Mouse (Mus musculus) cerebellum, postnatal 14 days (tissue): ENCODE data around the gene Patj.
"Not testable (repeated sequence)": the region's sequence is repeated elsewhere in the genome, so short reads cannot be mapped to it uniquely, and the experiment has no call there.

Experiments
- DNase-seq, 2 experiments: peaks; one replicate each; pipeline ENCODE4 v3.0.0; 2021; ENCODE audit warnings: mixed read lengths in 2 of 2

Patj gene

DNA sequence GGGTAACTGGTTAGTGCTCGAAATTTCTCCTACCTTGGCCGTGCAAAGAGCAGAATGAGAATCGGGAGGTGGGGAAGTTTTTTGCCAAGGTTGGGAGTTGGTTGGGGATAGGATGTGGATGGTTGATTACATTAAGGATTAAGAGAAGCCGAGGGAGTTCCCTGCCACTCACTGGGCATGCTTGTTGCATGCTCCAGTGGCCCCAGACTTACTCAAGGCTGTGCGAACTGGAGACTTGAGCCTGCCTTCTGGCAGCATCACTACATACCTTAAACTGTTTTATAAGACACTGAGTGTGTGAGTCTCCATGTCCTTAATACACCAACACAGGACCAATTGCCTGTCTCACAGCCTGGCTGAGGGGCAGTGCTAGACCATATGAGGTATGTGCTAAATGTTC lies 188.4 kb downstream of the Patj start:
- DNase-seq, result no peak

DNA sequence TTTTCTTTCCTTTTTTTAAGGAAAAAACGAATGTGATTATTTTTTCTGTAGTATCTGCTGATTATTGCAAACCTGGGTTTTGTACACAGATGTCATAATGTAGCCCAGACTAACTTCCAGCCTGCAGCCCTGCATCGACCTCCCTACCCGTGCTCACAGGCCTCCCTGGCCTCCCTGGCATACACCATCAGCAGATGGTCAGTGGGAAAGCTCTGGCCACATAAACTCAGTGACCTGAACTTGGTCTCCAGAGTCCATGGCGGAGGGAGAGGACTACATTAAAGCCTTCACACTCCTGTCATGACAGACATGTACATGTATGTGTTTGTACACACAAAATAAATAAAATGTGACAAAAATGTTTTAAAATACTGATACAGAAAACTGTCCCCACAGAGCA lies 190.7 kb downstream of the Patj start:
- peak; percentile 25 to 49 for DNase-seq

GRCm38 (mm10) chr4:98587686-98588085 lies 192.1 kb downstream of the Patj start:
- DNase-seq, result peak; percentile 38 to 64

GRCm38 (mm10) chr4:98593961-98594360 lies 198.4 kb downstream of the Patj start:
- DNase-seq, result peak; percentile 28 to 35

GRCm38 (mm10) chr4:98598546-98598971 lies 203.0 kb downstream of the Patj start:
- no peak for DNase-seq

- no peak for DNase-seq
Observed at GRCm38 (mm10) chr4:98599358-98599757, 203.8 kb downstream of the Patj start.

DNA sequence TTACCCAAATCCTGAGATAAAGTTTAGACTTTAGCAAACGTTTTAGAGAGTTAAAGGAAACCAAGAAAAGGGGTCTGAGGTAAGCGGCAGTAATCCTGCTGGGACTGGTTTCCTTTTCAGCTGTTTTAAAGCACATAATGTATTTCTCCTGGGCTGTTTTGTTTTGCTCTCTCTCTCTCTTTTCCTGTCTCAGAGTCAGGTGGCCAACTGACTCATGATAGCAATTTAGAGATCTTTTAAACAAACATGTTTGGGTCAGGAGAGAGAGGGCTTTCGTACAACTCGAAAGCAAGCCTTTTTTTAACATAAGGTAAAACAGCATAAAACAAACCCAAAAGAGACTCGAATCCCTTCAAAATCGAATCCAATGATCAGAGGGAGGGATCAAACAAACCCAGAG lies 207.5 kb downstream of the Patj start:
- DNase-seq, result no peak

DNA sequence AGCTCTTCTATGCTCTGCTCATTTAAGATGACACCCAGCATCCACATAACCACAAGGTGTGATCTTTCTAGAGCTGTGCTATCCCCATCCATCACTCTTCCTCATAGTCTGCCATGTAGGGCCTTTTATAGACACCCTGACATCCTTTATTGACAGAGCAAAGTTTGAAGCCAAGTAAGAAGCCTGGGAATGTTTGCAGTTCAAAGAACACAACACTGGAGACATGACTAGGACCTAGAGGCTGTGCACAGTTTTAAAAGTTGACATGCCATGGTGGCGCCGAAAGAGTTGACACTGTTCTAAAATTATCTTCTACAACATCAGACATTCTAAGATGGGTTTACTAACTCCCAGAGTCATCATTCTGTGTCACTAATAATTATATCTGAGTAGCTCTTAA lies 214.9 kb downstream of the Patj start:
- DNase-seq, result no peak

DNA sequence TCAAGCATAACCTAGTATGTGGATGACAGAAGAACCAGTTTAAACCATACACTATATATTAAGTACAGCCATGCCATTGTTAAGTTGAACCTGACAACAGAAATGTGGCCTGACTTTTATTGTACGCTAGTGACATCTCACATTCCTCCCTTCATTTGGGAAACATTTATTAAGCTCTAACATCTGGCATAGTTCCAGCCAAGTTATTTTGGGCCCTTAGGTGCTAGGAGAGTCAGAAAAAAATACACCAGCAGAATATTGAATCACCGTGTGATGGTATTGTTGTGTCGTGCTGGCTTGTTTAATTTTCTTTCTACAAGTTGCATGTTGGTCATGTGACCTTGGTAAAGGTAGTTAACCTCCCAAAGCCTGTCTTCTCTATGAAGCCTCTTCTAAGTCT lies 218.8 kb downstream of the Patj start:
- DNase-seq, result no peak

- peak; percentile 40 to 70 for DNase-seq
Observed at GRCm38 (mm10) chr4:98619199-98619598, 223.6 kb downstream of the Patj start.

GRCm38 (mm10) chr4:98620986-98621784 lies 225.6 kb downstream of the Patj start:
- no peak for DNase-seq

GRCm38 (mm10) chr4:98622180-98622579 lies 226.6 kb downstream of the Patj start:
- DNase-seq, result no peak

DNA sequence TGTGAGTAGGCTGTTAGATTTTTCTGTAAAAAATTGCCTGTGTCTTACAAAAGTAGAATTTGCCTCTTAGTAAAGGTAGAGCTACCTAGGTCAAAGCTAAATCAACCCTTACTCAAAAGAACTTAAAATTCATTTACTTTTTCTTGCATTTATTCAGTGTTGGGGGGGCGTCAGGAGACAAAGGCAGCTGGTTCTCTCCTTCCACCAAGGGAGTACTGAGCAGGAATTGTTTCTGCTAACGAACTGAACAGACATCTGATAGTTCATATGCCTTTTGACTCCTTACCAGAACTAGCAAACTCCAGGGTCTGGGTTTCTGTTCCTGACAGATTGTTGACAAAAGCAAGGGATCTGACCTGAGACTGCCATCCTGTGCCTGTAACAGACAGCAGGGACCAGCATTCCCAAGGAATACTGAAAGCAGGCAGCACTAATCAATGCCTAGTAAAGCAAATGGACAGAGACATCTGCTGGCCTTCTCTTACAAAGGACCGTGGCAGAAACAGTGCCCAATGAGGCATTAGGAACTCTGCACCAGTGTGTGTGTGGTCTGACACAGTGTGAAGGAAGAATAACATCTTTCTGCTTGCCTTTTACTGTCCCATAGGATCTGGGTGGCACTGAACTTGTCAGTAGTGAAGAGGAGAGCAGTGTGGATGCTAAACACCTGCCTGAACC lies 227.6 kb downstream of the Patj start:
- no peak for DNase-seq

GRCm38 (mm10) chr4:98628286-98628685 lies 232.7 kb downstream of the Patj start:
- no peak for DNase-seq

GRCm38 (mm10) chr4:98629217-98629616 lies 233.6 kb downstream of the Patj start:
- not testable (repeated sequence) for DNase-seq

DNA sequence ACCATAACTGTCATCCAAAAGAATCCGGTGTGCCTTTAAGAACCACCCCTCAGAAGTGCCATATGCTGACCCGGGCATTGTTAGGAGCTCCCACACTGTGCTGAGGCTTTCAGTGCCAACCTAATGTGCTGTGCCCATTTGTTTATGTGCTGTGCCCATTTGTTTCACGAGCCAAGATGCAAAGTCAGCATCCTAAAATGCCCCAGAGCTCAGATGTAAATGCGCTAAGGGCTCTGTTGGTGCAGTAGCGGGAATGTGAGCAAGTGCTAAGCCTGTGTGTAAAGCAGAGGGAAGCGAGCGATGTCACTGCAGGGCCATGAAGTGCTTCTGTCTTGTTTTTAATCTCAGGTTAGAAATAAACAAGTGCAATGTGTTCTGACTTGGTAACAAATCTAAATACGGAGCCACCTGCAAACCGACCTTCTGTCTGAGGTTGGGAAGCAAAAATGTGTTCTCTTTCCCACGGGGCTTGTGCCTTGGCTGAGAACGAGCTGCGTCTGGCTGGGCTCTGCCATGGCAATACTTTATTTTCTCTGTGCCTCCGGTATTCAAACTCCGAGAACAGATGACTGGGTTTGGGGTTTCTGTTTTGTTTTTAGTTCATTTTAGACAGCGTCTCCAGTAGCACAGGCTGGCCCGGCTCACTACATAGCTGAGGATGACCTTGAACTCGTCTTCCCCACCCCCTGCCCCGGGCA lies 239.7 kb downstream of the Patj start:
- DNase-seq, result peak; percentile 72 to 84

DNA sequence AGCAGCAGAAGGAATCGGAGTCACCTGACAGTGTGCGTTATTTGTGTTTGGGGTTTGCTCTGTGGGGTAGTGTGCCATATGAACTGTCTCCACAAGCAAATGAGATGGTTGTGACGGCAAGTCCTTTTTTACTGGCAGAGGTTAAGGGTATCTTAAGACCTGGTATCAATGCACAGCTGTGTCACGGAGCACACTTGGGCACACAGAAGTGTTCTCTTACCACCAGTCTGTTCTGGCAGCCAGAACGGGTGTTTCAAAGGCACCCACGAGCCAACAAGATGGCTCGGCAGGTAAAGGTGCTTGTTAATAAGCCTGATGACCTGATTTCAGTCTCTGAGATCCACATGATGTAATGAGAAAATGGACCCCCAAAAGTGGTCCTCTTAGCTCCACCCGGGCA lies 243.1 kb downstream of the Patj start:
- no peak for DNase-seq

- DNase-seq, result no peak
Observed at GRCm38 (mm10) chr4:98653650-98654049, 258.1 kb downstream of the Patj start.

DNA sequence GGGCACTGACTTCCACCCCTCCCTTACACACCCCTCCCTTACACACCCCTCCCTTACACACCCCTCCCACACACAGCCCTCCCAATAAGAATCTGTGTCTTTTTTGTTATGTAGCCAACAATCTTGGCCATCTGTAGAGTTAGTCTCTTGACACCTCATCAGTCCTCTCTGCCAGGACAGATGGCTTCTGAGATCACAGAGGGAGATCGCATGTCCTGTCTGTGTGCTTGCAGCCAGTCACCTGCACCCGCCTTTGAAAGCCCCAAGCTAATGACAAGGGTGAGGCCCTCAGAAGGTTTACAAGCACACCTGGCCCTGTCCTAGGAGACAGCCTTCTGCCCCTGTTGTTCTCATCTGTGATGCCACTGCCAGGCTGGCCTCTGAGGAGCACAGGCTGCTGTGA lies 258.8 kb downstream of the Patj start:
- DNase-seq, result peak; percentile 62 to 77

DNA sequence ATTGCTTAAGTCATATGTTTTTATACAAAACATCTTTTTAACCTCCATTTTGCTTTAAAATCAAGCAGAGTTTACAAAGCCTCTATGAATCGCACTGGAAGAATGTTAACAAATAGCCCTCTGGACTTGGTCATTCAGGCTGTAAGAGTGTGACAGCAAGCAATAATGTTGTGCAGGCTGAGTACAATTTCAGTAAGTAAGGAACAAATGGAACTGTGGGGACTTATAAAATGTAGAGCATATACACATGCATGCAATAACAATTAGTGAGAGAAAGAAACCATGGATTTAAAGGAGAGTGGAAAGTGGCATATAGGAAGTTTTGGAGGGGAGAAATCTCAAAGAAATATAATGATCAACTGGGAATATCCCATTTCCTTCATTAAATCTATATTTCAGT lies 261.2 kb downstream of the Patj start:
- DNase-seq, result no peak

GRCm38 (mm10) chr4:98659032-98659431 lies 263.4 kb downstream of the Patj start:
- no peak for DNase-seq

DNA sequence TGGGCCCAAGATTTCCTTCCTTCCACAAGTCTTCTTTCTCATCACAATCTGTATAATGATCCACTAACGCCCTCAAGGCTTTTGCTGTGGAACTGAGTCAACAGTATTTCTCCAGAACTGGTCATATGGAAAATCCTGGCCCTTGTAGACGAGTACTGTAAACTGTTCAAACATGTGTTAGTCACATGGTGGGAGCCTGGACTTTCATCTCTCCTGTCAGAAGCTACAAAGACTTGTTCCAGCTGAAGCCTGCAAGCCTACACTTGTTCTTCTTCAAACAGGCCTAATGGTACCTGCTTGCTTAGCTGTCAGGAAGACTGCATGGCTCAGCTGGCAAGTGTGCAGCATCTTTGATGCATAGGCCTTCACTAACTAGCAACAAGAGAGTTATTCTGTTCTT lies 264.9 kb downstream of the Patj start:
- no peak for DNase-seq

DNA sequence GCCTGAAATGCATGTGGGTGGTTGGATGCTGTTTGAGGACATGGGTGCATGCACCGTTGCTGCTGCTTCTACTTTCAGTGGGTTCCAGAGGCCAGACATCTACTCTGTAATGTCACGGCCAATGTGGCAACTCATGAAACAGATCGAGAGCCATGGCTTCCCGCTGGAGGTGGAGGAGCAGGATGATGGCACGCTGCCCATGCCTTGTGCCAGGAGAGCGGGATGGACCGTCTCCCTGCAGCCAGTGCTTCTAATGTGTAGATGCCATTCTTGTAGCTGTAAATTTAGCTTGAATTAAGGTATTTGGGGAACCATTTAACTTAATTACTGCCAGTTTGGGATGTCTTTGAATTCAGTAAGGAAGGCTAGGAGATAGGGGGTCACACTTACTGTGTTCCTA lies 270.3 kb downstream of the Patj start:
- peak; percentile 85 to 86 for DNase-seq

DNA sequence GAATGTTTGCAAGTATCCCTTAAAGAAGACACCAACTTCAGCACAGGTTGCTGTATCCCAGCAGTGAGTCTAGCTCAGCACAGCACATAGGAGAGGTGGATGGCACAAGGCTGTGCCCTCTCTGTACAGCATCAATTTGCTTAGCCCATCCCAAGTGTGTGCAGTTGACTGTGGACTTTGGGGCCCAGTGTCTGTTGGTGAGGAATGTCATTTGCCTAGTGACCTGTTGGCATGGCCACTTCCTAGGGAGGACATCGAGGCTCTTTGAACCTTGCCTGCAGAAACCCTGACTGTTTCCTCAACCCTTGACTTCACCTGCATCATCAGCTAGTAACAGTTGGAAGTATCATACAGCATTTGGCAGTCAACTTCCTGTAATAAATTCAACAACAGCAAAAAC lies 270.9 kb downstream of the Patj start:
- DNase-seq, result no peak
